Mouse (Mus musculus) heart, embryonic 14.5 days (tissue): ENCODE measurements around the gene Eml3. TPM values are rescaled to one million over a fixed set of nuclear protein-coding genes. Genes with fewer than 3 reads are reported as not detected.

Experiments used
- ATAC-seq: fragments of 200-750 bp; cut with Nextera tagmentation; 2 replicates; pipeline ENCODE4 v1.8.0; 2017; ENCODE audit warnings: low read depth, moderate TSS enrichment; ENCODE audit not compliant: insufficient number of reproducible peaks, insufficient read depth, low FRiP score
- H3K27ac ChIP-seq, 2 experiments: fragments of 200-500 bp in 1 of 2; fragments of 300-500 bp in 1 of 2; sonication (generic) in 1 of 2; replicated peaks in 1 of 2; 2 replicates each; pipeline ENCODE4 v1.5.1; 2012 to 2014; ENCODE audit warnings: low read depth in 2 of 2, low read length in 2 of 2, control low read depth in 1 of 2, mild to moderate bottlenecking in 1 of 2, mixed read lengths in 1 of 2; ENCODE audit not compliant: control insufficient read depth in 1 of 2, insufficient read depth in 1 of 2
- H3K27me3 ChIP-seq: fragments of 300-500 bp; sonication (generic); 2 replicates; pipeline ENCODE4 v1.6.1; 2014; ENCODE audit warnings: mild to moderate bottlenecking, low read length, control low read depth; ENCODE audit not compliant: control insufficient read depth, insufficient read depth
- H3K36me3 ChIP-seq: fragments of 300-500 bp; sonication (generic); 2 replicates; pipeline ENCODE4 v1.6.1; 2014; ENCODE audit warnings: mild to moderate bottlenecking, control low read depth, low read length, mixed read lengths; ENCODE audit not compliant: control insufficient read depth, insufficient read depth
- H3K4me1 ChIP-seq, 2 experiments: fragments of 200-500 bp in 1 of 2; fragments of 300-500 bp in 1 of 2; sonication (generic) in 1 of 2; 2 replicates each; pipeline ENCODE4 v1.6.1; 2012 to 2014; ENCODE audit warnings: low read length in 2 of 2, control low read depth in 1 of 2, mixed read lengths in 1 of 2; ENCODE audit not compliant: control insufficient read depth in 2 of 2, insufficient read depth in 2 of 2
- H3K4me2 ChIP-seq: fragments of 300-500 bp; sonication (generic); 2 replicates; pipeline ENCODE4 v1.6.1; 2014; ENCODE audit warnings: mild to moderate bottlenecking, low read length
- H3K4me3 ChIP-seq, 2 experiments: fragments of 200-500 bp in 1 of 2; fragments of 300-500 bp in 1 of 2; sonication (generic) in 1 of 2; 2 replicates each; pipeline ENCODE4 v1.5.1; 2012 to 2014; ENCODE audit warnings: low read length in 2 of 2, mild to moderate bottlenecking in 2 of 2, control low read depth in 1 of 2, low read depth in 1 of 2, moderate library complexity in 1 of 2; ENCODE audit not compliant: control insufficient read depth in 1 of 2, insufficient read depth in 1 of 2
- H3K9ac ChIP-seq: fragments of 300-500 bp; sonication (generic); 2 replicates; pipeline ENCODE4 v1.6.1; 2014; ENCODE audit warnings: mild to moderate bottlenecking, low read length
- H3K9me3 ChIP-seq: fragments of 300-500 bp; sonication (generic); 2 replicates; pipeline ENCODE4 v1.6.1; 2016; ENCODE audit warnings: low read length, control low read depth; ENCODE audit not compliant: control insufficient read depth
- WGBS: fragments of 180-500 bp; shearing (Covaris S2); extraction: QIAGEN DNeasy Blood & Tissue Kit; methylation state at CpG from one replicate; pipeline ENCODE4 v1.1.7; 2014; 5-methylcytosine and 5-hydroxymethylcytosine counted together
- polyA plus RNA-seq: library from polyadenylated mRNA; unstranded; fragments of >200 nt; fragmentation: Nextera tagmentation; extraction: Ambion mirVana; gene quantifications from 2 replicates; pipeline ENCODE4 v1.2.1, GENCODE M21; 2014

Eml3 gene
- polyA plus RNA-seq, 1 experiment from 2014 or later: 9.0 TPM

DNA sequence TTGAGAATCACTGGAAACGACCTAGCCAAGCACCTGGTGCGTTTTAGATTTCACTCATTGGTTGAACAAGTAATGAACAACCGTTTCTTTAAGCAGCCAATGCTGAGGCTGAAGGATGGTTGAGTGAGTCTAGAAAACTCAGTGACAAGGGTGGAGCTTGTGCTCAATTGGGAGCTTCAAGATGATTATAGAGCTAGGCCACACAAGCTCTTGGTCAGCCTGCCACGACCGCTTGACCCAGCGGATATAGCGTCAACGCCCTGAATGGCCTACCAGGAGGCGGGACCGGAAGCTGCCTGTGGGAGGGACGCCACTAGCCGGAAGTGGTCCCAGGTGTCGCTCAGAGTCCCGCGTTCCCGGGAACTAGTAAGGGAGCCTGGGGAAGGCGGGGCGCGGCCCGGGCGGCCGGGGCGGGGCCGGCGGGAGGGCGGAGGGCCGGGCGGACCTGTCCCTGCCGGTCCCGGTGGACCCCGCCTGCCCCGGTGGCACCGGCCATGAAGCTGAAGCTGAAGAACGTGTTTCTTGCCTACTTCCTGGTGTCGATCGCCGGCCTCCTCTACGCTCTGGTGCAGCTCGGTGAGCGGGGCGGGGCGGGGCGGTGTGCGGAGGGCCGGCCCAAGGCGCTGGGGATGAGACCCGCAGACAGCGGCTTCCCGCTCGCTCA lies 9.1 kb upstream of the Eml3 start, which contains the start of gene B3gat3:
Gene B3gat3 (plus strand): TSS at position 302 of the 664 bp plus-strand sequence.
- Histone ChIP-seq H3K27me3 (no peaks in the 10 kb centered on the region), H3K4me1 (peaks cover 2 to 9% of the 10 kb centered on the region in 2 experiments; a peak in 3 of 4 replicates), H3K9me3 (no peaks in the 10 kb centered on the region), H3K36me3 (peaks cover 41% of the 10 kb centered on the region), H3K27ac (peak within 1 kb of the TSS; percentile 80 to 87), H3K4me3 (peak within 1 kb of the TSS; percentile 71 to 92), H3K4me2 (peak within 1 kb of the TSS; percentile 89), H3K9ac (peak within 1 kb of the TSS; percentile 89)
- WGBS: 3% methylated on average over 40 of the region's 50 CpGs
- peak; percentile 95 for ATAC-seq

DNA sequence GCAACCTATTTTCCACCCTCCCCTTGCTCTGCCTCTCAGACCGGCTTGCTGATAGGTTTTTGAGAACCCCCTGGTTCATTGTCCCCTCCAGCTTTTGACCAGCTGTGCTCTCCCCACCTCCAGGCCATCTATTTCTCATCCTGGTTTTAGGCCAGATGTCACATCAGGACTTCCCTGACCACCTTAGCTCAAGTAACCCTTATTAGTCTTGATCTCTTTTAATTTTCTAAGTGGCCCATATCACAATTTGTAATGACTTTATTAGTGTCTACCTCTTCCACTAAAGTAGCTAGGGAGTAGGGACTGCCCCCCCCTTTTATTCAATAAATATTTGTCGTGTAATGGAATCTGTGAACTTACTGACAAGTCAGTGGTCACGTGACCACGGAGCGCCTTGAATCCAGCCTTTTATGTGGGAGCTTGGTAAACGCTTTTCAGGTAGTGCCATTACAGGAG lies 8.5 kb upstream of the Eml3 start:
- peak overlapping the region; percentile 89 for H3K4me2 ChIP-seq
- H3K9me3 ChIP-seq: no peaks in the 10 kb centered on the region
- 3% methylated on average over 6 of the region's 6 CpGs for WGBS
- peak overlapping the region; percentile 89 for H3K9ac ChIP-seq
- peak overlapping the region; percentile 71 to 92 for H3K4me3 ChIP-seq
- peaks cover 2 to 9% of the 10 kb centered on the region in 2 experiments; a peak in 3 of 4 replicates for H3K4me1 ChIP-seq
- H3K27ac ChIP-seq: peak overlapping the region; percentile 79 to 87
- peak; percentile 4; the same call in 1 of the 2 replicates for ATAC-seq
- peaks cover 41% of the 10 kb centered on the region for H3K36me3 ChIP-seq
- H3K27me3 ChIP-seq: no peaks in the 10 kb centered on the region

GRCm38 (mm10) chr19:8921741-8922140 lies 7.6 kb upstream of the Eml3 start:
- 80% methylated on average over 9 of the region's 9 CpGs for WGBS
- no peak for ATAC-seq
- Histone ChIP-seq H3K4me2 (peak overlapping the region; percentile 89), H3K36me3 (peaks cover 41% of the 10 kb centered on the region), H3K4me3 (no peak overlapping the region), H3K27ac (no peak overlapping the region), H3K9me3 (no peaks in the 10 kb centered on the region), H3K9ac (no peak overlapping the region), H3K27me3 (no peaks in the 10 kb centered on the region), H3K4me1 (peaks cover 2 to 9% of the 10 kb centered on the region in 2 experiments; a peak in 3 of 4 replicates)

GRCm38 (mm10) chr19:8926766-8927165 lies 2.6 kb upstream of the Eml3 start:
- Histone ChIP-seq H3K9me3 (no peaks in the 10 kb centered on the region), H3K27me3 (no peaks in the 10 kb centered on the region), H3K9ac (no peak overlapping the region), H3K27ac (no peak overlapping the region), H3K4me3 (no peak overlapping the region), H3K4me2 (no peak overlapping the region), H3K36me3 (peaks cover 52% of the 10 kb centered on the region), H3K4me1 (peaks cover 5 to 9% of the 10 kb centered on the region in 2 experiments; a peak in 3 of 4 replicates)
- WGBS: 92% methylated on average over 2 of the region's 2 CpGs
- ATAC-seq: no peak

DNA sequence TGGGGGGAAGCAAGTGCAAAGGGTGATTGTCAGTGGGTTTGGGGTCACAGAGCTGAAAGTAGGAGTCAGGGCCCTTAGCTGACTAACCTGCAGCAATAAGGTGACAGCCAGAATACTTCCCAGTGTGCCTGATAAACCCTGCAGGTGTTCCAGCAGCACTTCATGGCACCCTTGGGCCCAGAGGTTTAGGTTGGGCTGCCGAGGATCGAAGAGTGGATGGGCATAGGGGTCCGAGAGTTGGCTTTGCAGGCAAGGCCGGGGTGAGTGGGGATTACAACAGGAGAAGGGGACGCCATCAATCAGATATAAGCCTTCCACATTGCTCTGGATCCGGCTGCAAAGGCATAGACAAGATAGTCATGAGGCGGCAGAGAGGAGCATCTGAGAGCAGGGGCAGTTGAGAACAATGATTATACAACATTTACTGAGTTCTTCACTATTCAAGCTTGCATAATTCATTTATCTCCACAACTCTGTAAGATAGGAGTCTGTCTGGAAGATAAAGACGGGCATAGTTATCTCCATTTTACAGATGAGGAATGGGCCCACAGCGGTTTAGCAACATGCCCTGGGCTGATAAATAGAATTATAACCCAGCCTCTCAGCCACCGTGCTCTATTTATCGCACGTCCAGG lies 1.3 kb upstream of the Eml3 start:
- Histone ChIP-seq H3K27me3 (no peaks in the 10 kb centered on the region), H3K27ac (no peak overlapping the region), H3K9ac (no peak overlapping the region), H3K4me2 (no peak overlapping the region), H3K4me1 (peaks cover 5 to 8% of the 10 kb centered on the region in 2 experiments; a peak in 3 of 4 replicates), H3K9me3 (no peaks in the 10 kb centered on the region), H3K4me3 (no peak overlapping the region), H3K36me3 (peaks cover 49% of the 10 kb centered on the region)
- WGBS: 81% methylated on average over 12 of the region's 12 CpGs
- no peak for ATAC-seq

GRCm38 (mm10) chr19:8928689-8929223 lies 596 bp upstream of the Eml3 start:
- peaks cover 5 to 8% of the 10 kb centered on the region in 2 experiments; a peak in 3 of 4 replicates for H3K4me1 ChIP-seq
- 0 out of 2 replicates have a peak, but pooled peaks have one; percentile 7 for ATAC-seq
- no peaks in the 10 kb centered on the region for H3K9me3 ChIP-seq
- H3K9ac ChIP-seq: peak overlapping the region; percentile 82
- peak overlapping the region; percentile 70 for H3K4me2 ChIP-seq
- H3K27me3 ChIP-seq: no peaks in the 10 kb centered on the region
- H3K27ac ChIP-seq: 0 out of 4 replicates have a peak overlapping the region, but pooled peaks of 1 of the 2 experiments have one; percentile 72
- H3K36me3 ChIP-seq: peaks cover 52% of the 10 kb centered on the region
- 19% methylated on average over 16 of the region's 16 CpGs for WGBS
- peak overlapping the region; percentile 75 to 77 for H3K4me3 ChIP-seq

DNA sequence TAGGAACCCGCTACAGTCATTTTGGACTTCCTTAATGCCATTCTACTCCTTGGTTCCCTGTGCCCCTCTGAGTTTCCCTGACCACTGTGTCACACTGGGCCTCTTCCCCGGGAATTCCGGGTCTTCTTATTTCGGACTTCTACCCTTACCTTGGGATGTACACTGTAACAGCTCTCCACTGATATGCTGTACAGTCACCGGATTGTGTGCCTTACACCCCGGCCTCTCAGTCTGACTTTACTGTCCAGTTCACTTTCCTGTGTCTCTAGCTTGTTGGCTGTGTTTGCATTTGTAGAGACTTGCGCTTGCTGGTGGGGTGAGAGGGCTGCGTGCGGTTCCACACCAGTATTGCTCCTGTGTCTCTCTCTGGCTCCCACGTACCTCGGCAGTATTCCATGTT lies 765 bp downstream of the Eml3 start:
- no peak for ATAC-seq
- peak overlapping the region; percentile 82 for H3K9ac ChIP-seq

More for the DNA sequence above, 765 bp downstream of the Eml3 start:
- H3K9me3 ChIP-seq: no peaks in the 10 kb centered on the region
- peaks cover 57% of the 10 kb centered on the region for H3K36me3 ChIP-seq
- peak overlapping the region in 1 of 2 experiments; percentile 72; a peak in 2 of 4 replicates for H3K27ac ChIP-seq
- H3K27me3 ChIP-seq: no peaks in the 10 kb centered on the region
- peak overlapping the region; percentile 70 for H3K4me2 ChIP-seq
- H3K4me3 ChIP-seq: peak overlapping the region; percentile 75 to 77
- H3K4me1 ChIP-seq: peaks cover 5 to 8% of the 10 kb centered on the region in 2 experiments; a peak in 3 of 4 replicates
- 10% methylated on average over 11 of the region's 11 CpGs for WGBS
